Mouse (Mus musculus) midbrain, embryonic 12.5 days (tissue): ENCODE results near the gene Ranbp3. TPM values are rescaled to one million over a fixed set of nuclear protein-coding genes. Genes with fewer than 3 reads are reported as not detected.
A peak's percentile ranks its signal among the peaks of the same experiment; 100 is the strongest.

Experiments
- ATAC-seq: fragments of 200-750 bp; cut with Nextera tagmentation; 2 replicates; pipeline ENCODE4 v1.8.0; 2017; ENCODE audit warnings: low read depth, moderate TSS enrichment, moderate library complexity; ENCODE audit not compliant: low FRiP score
- H3K27ac ChIP-seq: fragments of 300-500 bp; sonication (generic); replicated peaks from 2 replicates; pipeline ENCODE4 v1.5.1; 2016; ENCODE audit warnings: mild to moderate bottlenecking
- H3K27me3 ChIP-seq: fragments of 300-500 bp; sonication (generic); 2 replicates; pipeline ENCODE4 v1.6.1; 2016; ENCODE audit warnings: mild to moderate bottlenecking
- H3K36me3 ChIP-seq: fragments of 300-500 bp; sonication (generic); 2 replicates; pipeline ENCODE4 v1.6.1; 2016
- H3K4me1 ChIP-seq: fragments of 300-500 bp; sonication (generic); 2 replicates; pipeline ENCODE4 v1.6.1; 2016
- H3K4me2 ChIP-seq: fragments of 300-500 bp; sonication (generic); replicated peaks from 2 replicates; pipeline ENCODE4 v1.6.1; 2016; ENCODE audit warnings: mild to moderate bottlenecking, moderate library complexity
- H3K4me3 ChIP-seq: fragments of 300-500 bp; sonication (generic); 2 replicates; pipeline ENCODE4 v1.5.1; 2016; ENCODE audit warnings: mild to moderate bottlenecking
- H3K9ac ChIP-seq: fragments of 300-500 bp; sonication (generic); replicated peaks from 2 replicates; pipeline ENCODE4 v1.6.1; 2016; ENCODE audit warnings: mild to moderate bottlenecking, moderate library complexity
- H3K9me3 ChIP-seq: fragments of 300-500 bp; sonication (generic); 2 replicates; pipeline ENCODE4 v1.6.1; 2016; ENCODE audit warnings: mild to moderate bottlenecking
- WGBS: fragments of 180-500 bp; shearing (Covaris S2); methylation state at CpG from one replicate; pipeline ENCODE4 v1.1.7; 2016; 5-methylcytosine and 5-hydroxymethylcytosine counted together
- polyA plus RNA-seq: library from polyadenylated mRNA; unstranded; fragments of >200 nt; fragmentation: Nextera tagmentation; extraction: Ambion mirVana; gene quantifications from 2 replicates; pipeline ENCODE4 v1.2.1, GENCODE M21; 2016

Gene Ranbp3
- polyA plus RNA-seq, 1 experiment from 2014 or later: 115 TPM

- WGBS: 85% methylated on average over 3 of the region's 3 CpGs
Measured at GRCm38 (mm10) chr17:56682880-56683279, 9.8 kb downstream of the Ranbp3 start.

GRCm38 (mm10) chr17:56683546-56684140 is 10.5 kb downstream of the Ranbp3 start:
- H3K4me2 ChIP-seq: no peak overlapping the region
- no peak for ATAC-seq
- no peak overlapping the region for H3K27ac ChIP-seq
- peaks cover 59% of the 10 kb centered on the region for H3K36me3 ChIP-seq
- H3K9ac ChIP-seq: no peak overlapping the region
- no peaks in the 10 kb centered on the region for H3K9me3 ChIP-seq
- no peaks in the 10 kb centered on the region for H3K4me1 ChIP-seq
- no peak overlapping the region for H3K4me3 ChIP-seq
- 90% methylated on average over 5 of the region's 5 CpGs for WGBS
- no peaks in the 10 kb centered on the region for H3K27me3 ChIP-seq

More at GRCm38 (mm10) chr17:56682880-56683279, 9.8 kb downstream of the Ranbp3 start:
- Histone ChIP-seq H3K27me3 (no peaks in the 10 kb centered on the region), H3K9ac (0 out of 2 replicates have a peak overlapping the region, but pooled peaks have one; percentile 1), H3K36me3 (peaks cover 51% of the 10 kb centered on the region), H3K27ac (no peak overlapping the region), H3K9me3 (no peaks in the 10 kb centered on the region), H3K4me1 (no peaks in the 10 kb centered on the region), H3K4me3 (no peak overlapping the region), H3K4me2 (no peak overlapping the region)
- no peak for ATAC-seq

DNA sequence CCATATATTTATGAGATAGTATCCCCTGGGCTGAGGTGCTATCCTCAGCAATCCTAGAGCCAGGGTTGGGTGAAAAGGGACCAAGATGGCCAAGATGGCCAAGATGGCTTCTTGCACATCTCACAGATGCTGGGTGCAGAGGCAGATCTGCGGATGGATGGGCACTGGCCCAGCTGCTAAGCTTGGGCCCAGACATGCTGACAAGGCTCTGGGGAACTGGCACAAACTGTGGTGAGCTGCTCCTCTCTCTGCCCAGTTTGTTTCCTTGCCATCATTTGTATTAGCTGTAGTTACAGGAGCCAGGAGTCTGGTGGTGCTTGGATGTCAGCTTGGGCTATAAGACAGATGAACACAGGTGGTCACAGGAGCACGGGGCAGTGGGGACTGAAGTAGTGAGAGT is 11.6 kb downstream of the Ranbp3 start:
- no peak for ATAC-seq
- H3K4me2 ChIP-seq: no peak overlapping the region
- H3K4me3 ChIP-seq: no peak overlapping the region
- no peaks in the 10 kb centered on the region for H3K4me1 ChIP-seq
- H3K9ac ChIP-seq: no peak overlapping the region
- no peaks in the 10 kb centered on the region for H3K9me3 ChIP-seq
- H3K27ac ChIP-seq: no peak overlapping the region
- H3K27me3 ChIP-seq: no peaks in the 10 kb centered on the region
- peaks cover 64% of the 10 kb centered on the region for H3K36me3 ChIP-seq
- 100% methylated on average over 2 of the region's 2 CpGs for WGBS

GRCm38 (mm10) chr17:56686801-56687200 is 13.7 kb downstream of the Ranbp3 start:
- Histone ChIP-seq H3K36me3 (peaks cover 68% of the 10 kb centered on the region), H3K9me3 (no peaks in the 10 kb centered on the region), H3K27me3 (no peaks in the 10 kb centered on the region), H3K9ac (no peak overlapping the region), H3K4me2 (no peak overlapping the region), H3K27ac (no peak overlapping the region), H3K4me3 (no peak overlapping the region), H3K4me1 (no peaks in the 10 kb centered on the region)
- ATAC-seq: no peak
- WGBS: 87% methylated on average over 2 of the region's 4 CpGs

GRCm38 (mm10) chr17:56688045-56688444 is 15.0 kb downstream of the Ranbp3 start:
- H3K4me2 ChIP-seq: no peak overlapping the region
- no peak overlapping the region for H3K4me3 ChIP-seq
- H3K9ac ChIP-seq: no peak overlapping the region
- H3K36me3 ChIP-seq: peaks cover 70% of the 10 kb centered on the region
- no peaks in the 10 kb centered on the region for H3K9me3 ChIP-seq
- no peaks in the 10 kb centered on the region for H3K4me1 ChIP-seq
- no peak for ATAC-seq
- H3K27ac ChIP-seq: no peak overlapping the region
- H3K27me3 ChIP-seq: no peaks in the 10 kb centered on the region

DNA sequence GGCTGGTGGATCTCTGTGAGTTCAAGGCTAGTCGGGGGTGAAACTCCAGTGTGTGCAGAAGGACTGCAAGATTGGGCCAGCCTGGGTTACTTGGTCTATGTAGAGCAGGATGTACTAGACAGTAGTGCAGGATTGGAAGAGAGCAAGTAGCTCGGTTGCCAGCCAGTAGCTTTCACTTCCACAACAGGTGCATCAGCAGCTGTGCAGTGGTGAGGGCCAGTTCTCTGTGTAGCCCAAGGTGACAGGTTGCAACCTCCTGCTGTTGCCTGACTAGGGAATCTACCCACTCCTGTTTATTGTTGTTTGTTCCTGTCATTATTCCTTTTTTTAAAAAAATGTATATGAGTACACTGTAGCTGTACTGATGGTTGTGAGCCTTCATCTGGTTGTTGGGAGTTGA is 15.6 kb downstream of the Ranbp3 start:
- Histone ChIP-seq H3K27ac (no peak overlapping the region), H3K9me3 (no peaks in the 10 kb centered on the region), H3K4me2 (no peak overlapping the region), H3K36me3 (peaks cover 74% of the 10 kb centered on the region), H3K9ac (no peak overlapping the region), H3K4me1 (peaks cover 6% of the 10 kb centered on the region; the same call in 1 of the 2 replicates), H3K4me3 (no peak overlapping the region), H3K27me3 (no peaks in the 10 kb centered on the region)
- no peak for ATAC-seq
- 94% methylated on average over 2 of the region's 2 CpGs for WGBS

DNA sequence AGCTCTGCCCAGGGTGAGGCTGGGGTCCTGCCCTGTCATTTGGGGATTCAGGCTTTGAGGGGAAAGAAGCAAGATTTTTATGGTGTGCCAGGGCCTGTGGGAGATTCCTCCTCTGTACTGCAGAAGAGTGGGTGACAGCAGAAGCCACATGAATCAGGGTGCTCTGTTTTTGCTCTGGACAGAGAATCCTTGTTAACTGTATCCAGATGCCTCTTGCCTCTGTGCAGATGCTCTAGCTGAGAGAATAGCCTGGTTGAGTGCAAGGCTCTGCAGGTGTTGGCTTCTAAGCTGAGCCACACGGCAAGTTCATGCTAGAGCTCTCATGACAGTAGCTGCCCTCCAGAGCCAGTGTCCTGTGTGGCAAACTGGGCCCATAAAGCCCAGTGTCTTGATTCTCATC is 20.3 kb downstream of the Ranbp3 start:
- no peak for ATAC-seq
- Histone ChIP-seq H3K36me3 (peaks cover 81% of the 10 kb centered on the region), H3K4me1 (peaks cover 10% of the 10 kb centered on the region; the same call in 1 of the 2 replicates), H3K4me2 (no peak overlapping the region), H3K27ac (peak overlapping the region; percentile 7; the same call in 1 of the 2 replicates), H3K9me3 (no peaks in the 10 kb centered on the region), H3K4me3 (no peak overlapping the region), H3K9ac (no peak overlapping the region), H3K27me3 (no peaks in the 10 kb centered on the region)
- 91% methylated on average over 1 of the region's 1 CpGs for WGBS

DNA sequence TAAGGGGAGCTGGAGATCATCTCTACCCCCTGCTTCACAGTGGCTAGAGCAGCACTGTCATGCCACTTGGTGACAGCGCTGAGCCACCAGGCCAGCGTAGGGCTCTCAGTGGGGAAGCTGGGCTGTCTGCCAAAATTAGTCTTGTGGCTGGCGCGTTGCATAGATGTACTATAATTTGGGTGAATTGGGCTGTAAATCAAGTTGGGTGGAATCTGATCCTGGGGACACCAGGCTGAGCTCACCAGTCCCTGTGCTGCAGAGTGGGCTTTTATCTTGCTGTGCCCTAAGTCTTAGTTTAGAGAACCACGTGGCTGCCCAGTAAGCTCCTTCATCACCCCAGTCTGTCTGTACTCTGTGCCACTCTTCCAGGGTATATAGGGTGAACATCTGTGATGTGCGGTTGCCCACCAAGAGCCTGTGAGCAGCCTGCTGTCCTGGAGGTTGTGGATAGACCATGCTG is 20.8 kb downstream of the Ranbp3 start:
- 86% methylated on average over 6 of the region's 6 CpGs for WGBS
- Histone ChIP-seq H3K4me3 (no peak overlapping the region), H3K4me2 (no peak overlapping the region), H3K9me3 (no peaks in the 10 kb centered on the region), H3K27ac (0 out of 2 replicates have a peak overlapping the region, but pooled peaks have one; percentile 7), H3K36me3 (peaks cover 81% of the 10 kb centered on the region), H3K27me3 (no peaks in the 10 kb centered on the region), H3K4me1 (peaks cover 10% of the 10 kb centered on the region; the same call in 1 of the 2 replicates), H3K9ac (no peak overlapping the region)
- no peak for ATAC-seq

DNA sequence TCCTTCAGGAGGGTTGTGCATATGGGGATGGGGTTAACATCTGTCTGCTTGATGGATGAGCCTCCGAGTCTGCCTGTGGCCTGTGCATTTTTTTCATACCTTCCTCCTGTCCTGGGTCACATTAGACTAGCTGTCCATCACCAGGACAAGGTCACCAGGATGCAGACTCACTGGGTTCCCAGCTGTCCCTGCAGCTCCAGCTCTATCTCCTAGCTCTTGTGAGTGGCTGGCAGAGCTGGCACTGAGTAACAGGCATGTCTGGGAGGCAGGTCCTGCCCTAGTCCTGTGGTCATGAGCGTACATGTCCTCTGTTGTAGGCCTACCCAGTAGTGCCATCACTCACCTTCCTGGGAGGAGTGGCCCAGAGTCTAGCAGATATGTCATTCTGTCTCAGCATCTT is 27.4 kb downstream of the Ranbp3 start:
- no peaks in the 10 kb centered on the region for H3K4me1 ChIP-seq
- no peak overlapping the region for H3K27ac ChIP-seq
- H3K4me2 ChIP-seq: no peak overlapping the region
- no peaks in the 10 kb centered on the region for H3K9me3 ChIP-seq
- WGBS: 96% methylated on average over 2 of the region's 2 CpGs
- no peak for ATAC-seq
- H3K4me3 ChIP-seq: no peak overlapping the region
- H3K27me3 ChIP-seq: no peaks in the 10 kb centered on the region
- peaks cover 98% of the 10 kb centered on the region for H3K36me3 ChIP-seq
- no peak overlapping the region for H3K9ac ChIP-seq

GRCm38 (mm10) chr17:56703038-56703437 is 29.9 kb downstream of the Ranbp3 start:
- Histone ChIP-seq H3K9ac (no peak overlapping the region), H3K9me3 (no peaks in the 10 kb centered on the region), H3K4me1 (no peaks in the 10 kb centered on the region), H3K27ac (no peak overlapping the region), H3K4me3 (no peak overlapping the region), H3K4me2 (no peak overlapping the region), H3K36me3 (peaks cover 99% of the 10 kb centered on the region), H3K27me3 (no peaks in the 10 kb centered on the region)
- ATAC-seq: no peak
- WGBS: 92% methylated on average over 4 of the region's 4 CpGs

GRCm38 (mm10) chr17:56706515-56706914 is 33.4 kb downstream of the Ranbp3 start:
- H3K36me3 ChIP-seq: peaks cover 99% of the 10 kb centered on the region
- H3K27ac ChIP-seq: no peak overlapping the region
- H3K27me3 ChIP-seq: no peaks in the 10 kb centered on the region
- H3K4me3 ChIP-seq: no peak overlapping the region
- 94% methylated on average over 1 of the region's 1 CpGs for WGBS
- ATAC-seq: no peak
- no peaks in the 10 kb centered on the region for H3K4me1 ChIP-seq
- H3K9me3 ChIP-seq: no peaks in the 10 kb centered on the region
- H3K9ac ChIP-seq: no peak overlapping the region
- H3K4me2 ChIP-seq: no peak overlapping the region

GRCm38 (mm10) chr17:56708692-56709091 is 35.6 kb downstream of the Ranbp3 start:
- H3K36me3 ChIP-seq: peaks cover 91% of the 10 kb centered on the region
- H3K9ac ChIP-seq: no peak overlapping the region
- H3K4me2 ChIP-seq: no peak overlapping the region
- no peaks in the 10 kb centered on the region for H3K9me3 ChIP-seq
- no peak overlapping the region for H3K27ac ChIP-seq
- no peaks in the 10 kb centered on the region for H3K27me3 ChIP-seq
- H3K4me3 ChIP-seq: no peak overlapping the region
- WGBS: 79% methylated on average over 4 of the region's 4 CpGs
- no peaks in the 10 kb centered on the region for H3K4me1 ChIP-seq
- ATAC-seq: no peak

- no peak overlapping the region for H3K9ac ChIP-seq
- no peak overlapping the region for H3K4me2 ChIP-seq
- H3K27me3 ChIP-seq: no peaks in the 10 kb centered on the region
- H3K27ac ChIP-seq: no peak overlapping the region
- no peaks in the 10 kb centered on the region for H3K9me3 ChIP-seq
- no peaks in the 10 kb centered on the region for H3K4me1 ChIP-seq
- H3K4me3 ChIP-seq: no peak overlapping the region
- peaks cover 81% of the 10 kb centered on the region for H3K36me3 ChIP-seq
- ATAC-seq: no peak
- WGBS: 90% methylated on average over 3 of the region's 3 CpGs
Measured at GRCm38 (mm10) chr17:56709708-56710107, 36.6 kb downstream of the Ranbp3 start.
